Mouse (Mus musculus): ENCODE measurements at regions not wholly inside any gene's neighbourhood (a gene's known extent, or its start where the extent isn't known, plus 50 kb on each side); places are given as distances from the start of the nearest gene placed in this dataset.
A peak's percentile ranks its signal among the peaks of the same experiment; 100 is the strongest.

DNA sequence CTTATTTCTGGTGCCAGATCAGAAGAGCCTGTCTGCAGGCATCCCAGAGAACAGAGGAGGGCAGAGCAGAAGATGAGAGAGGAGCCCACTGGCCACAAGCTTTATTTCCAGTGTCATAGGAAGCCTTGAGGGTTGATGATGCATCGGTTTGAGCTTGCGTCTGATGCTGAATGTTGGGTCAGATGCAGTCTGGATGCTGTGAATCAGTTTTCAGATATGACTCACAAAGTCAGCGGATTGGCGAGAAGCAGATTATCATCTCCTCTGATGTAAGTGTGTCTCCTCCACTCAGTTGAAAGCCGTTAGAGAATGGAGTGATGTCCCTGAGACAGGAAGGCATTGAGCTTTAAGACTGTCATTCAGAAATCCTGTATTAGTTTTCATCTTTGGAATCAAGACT is 197.3 kb upstream of the Gm6793 start:
- no peak for DNase-seq (ENCODE audit: inconsistent ontology term)

DNA sequence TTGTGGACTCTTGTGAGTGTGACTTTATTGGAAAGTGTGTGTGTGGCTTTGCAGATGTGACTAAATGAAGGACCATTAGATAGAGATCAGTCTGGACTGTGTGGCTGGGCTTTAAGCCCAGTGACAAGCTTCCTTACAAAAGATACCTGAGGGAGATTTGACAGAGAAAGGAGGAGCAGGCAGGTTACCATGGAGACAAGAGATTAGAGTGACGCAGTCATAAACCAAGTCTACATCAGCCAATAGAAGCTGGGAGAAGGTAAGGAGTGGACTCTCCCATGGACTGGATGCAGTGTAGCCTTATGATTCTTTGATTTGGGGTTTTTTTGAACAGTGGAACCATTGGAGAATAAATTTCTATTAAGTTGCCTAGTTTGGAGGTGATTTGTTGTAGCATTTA is 181.6 kb upstream of the Gm6793 start:
- no peak for DNase-seq (ENCODE audit: inconsistent ontology term)

DNA sequence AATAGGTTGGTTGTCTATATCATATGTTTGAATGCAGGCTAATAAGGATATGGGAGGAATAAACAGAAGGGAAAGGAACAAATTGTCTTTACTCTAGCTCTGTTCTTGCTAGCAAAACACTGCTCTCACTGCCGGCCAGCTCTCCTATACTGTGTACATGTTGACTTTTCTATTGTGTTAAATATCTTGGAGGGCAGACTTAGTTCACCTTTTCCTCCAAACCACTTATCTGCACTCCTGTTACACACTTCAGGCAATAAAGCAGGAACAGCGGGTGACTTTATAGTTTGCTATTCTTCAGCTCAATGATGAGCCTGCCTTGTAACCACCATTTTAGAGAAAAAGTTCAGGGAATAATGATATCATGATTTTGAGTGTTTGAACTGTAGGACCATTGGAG is 181.0 kb upstream of the Gm6793 start:
- no peak for DNase-seq (ENCODE audit: inconsistent ontology term)

DNA sequence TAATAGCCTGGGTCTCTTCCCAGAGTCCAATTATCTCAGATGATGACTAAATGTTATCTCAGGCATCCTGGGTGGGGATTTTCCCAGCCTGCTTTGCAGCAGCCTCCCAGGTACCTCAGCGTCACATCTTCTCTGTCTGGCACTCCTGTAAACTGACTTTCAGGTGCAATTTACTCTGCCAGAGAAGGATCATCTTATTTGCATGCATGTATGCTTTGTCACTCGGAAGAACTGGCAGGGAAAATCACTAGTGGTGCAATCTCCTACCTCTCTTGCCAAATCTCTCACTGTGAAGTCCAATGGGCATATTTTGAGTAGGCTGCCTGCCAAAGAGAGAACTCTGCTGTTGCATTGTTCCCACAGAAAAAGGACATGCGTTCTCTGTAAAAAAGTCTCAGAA is 177.0 kb upstream of the Gm6793 start:
- peak; percentile 78 for DNase-seq (ENCODE audit: inconsistent ontology term)

DNA sequence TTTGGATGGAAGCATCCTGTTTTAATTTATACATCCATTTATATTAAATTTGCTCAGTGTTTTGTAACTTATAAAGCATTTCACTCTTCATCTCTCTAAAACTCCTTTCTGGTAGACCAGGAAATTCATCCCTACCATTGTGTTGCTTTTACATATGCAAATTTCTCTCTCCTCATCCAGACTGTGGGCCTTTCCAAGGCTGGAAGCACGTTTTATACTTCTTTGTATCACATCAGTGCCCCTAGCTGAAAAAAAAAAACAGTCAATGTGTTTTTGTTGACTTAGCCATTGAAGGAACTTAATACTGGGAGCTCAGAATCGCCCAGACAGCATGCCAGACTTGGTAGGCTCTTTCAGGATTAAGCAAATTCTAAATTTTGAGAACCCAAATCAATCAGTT is 174.9 kb upstream of the Gm6793 start:
- DNase-seq (ENCODE audit: inconsistent ontology term): no peak

DNA sequence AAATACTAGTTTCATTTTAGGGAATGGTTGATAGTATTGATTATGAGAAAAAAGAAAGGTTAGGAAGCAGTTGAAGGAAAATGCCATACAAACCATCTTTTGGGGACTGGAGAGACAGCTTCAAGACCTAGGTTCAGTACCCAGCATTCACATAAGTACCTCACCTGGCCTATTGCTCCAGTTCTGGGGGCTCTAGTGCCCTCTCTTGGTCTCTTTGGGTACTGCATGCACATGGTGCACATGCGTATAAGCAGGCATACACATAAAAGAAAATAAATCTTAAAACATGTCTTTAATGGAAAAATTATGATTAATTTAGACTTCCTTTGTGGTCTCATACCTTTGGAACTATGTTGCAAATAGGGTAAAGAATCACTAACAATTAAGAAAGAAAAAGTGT is 155.3 kb upstream of the Gm6793 start:
- DNase-seq (ENCODE audit: inconsistent ontology term): no peak

DNA sequence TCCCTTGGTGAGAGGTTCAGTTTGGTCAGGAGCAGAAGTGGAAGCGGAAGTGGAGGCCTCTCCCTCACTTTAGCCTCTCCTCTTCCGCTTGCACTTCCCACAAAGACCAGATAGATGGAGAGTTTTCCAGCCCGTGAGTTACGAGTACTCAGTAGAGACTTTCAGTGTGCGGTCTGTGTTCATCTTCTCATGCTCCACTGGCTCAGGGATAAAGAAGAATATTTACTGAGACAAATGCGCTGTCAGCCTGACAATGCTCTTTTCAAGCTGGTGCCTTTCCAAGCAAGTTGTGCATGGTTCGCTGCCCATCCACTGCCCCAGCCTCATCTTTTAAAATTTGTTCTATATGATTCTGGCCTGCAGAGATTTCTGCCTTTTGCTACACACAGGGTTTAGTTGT is 141.8 kb upstream of the Gm6793 start:
- peak; percentile 56 for DNase-seq (ENCODE audit: inconsistent ontology term)

DNA sequence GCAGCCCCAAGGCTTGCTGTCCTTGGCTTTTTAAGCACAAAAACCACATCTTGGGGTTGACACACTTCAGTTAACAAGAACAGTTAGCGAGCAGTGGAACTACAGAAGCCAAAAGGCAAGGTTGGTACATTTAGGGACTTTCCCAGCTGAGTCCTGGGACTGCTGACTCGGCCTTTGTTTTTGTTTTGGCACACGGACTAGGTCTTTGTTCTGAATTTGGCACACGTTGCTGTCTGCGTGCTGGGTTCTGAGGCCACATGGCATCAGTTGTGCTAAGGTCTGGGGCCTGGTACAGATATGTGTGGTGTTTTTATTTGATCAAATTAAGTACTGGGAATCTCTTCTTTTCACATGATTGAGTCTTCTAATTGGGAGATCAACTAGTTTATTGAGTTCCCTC is 124.1 kb upstream of the Gm6793 start:
- peak; percentile 90 for DNase-seq (ENCODE audit: inconsistent ontology term)

DNA sequence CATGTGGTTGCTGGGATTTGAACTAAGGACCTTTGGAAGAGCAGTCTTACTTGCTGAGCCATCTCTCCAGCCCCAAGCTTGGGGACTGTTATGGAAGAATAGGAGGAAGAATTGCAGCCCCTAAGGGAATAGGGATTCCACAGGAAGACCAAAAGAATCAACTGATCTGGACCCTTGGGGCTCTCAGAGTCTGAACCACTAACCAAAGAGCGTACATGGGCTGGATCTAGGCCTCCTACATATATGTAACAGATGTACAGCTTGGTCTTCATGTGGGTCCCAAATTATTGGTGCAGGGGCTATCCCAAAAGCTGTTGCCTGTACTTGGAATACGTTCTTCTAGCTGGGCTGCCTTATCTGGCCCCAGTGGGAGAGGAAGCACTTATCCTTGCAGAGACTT is 115.4 kb upstream of the Gm6793 start:
- no peak for DNase-seq (ENCODE audit: inconsistent ontology term)

DNA sequence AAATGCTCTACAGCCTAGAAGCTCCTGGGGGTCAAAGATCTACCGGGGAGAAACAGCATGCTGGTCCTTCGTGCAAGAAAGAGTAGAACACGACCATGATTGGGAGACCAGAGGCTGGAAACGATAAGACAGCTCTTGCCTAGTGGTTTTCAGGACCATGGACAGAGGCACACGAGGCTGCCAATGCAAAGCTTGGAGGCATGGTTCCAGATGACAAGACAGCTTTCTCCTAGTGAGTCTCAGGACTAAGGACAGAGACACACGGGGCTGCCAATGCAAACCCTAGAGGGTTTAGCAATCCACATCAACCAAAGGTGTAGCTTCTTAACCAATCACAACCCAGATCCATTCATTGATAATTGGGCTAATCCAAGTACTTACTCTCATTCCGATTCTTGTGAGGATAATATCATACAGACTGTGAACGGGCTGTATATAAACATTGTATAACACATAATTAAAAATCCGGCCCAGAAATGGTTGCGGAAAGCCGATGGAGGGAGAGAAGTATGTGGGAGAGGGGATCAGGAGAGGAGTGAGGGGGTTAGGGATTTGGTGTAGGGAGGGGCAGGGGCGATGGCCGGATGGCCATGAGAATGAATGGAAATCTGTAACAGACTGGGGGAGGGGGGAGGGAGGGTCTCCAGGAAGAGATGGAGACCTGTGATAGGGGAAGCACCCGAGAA is 114.1 kb upstream of the Gm6793 start:
- DNase-seq (ENCODE audit: inconsistent ontology term): peak; percentile 82

DNA sequence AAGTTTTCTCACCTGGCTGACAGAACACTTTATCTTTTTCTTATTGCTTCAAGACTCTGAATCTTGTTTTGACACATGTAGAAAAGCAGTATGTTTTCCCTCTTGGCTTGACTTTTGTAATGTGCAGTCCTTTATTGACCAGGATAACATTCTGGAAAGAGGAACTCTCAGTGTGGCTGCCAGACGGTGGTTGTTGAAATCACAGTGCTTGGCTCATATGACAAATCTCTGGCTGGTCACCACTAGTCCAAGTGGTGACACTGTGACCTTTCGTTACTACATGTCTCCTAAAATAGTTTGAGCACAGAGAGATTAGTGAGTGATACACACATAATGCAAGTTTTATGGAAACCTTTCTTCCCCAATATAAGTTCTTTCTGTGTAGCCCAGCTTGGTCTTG is 97.1 kb upstream of the Gm6793 start:
- no peak for DNase-seq (ENCODE audit: inconsistent ontology term)

DNA sequence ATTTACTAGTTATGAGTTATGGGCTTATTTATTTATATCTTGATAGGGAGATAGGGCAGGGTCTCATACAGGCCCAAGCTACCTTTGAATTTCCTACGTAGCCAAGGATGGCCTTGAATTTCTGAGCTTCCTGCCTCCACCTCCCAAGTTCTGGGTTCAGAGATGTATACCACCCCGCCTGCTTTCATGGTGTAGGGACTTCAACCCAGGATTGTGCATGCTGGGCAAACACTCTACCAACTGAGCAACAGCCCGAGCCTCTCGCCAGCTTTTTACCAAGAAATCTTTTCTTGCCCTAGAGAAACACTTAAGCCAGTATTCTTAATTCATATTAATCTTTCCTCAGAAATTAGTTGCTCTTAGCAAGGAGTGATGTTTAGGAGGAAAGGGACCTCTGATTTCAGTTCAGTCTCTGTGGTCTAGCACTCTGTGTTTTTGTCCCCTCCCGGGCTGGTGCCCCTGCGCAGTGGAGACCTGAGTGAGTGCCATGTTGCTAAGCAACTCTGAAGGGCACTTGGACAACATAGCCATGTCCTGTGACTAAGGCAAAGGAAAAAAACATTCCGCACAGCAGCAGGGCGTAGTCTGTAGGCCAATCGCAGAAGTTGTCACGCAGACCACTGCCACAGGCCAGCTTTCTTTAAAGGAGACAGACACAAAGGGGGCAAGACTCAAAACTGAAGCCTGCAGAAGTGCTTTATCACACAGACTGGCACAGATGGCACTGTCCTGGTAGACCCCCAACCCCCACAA is 83.2 kb upstream of the Gm6793 start:
- DNase-seq (ENCODE audit: inconsistent ontology term): peak; percentile 44

DNA sequence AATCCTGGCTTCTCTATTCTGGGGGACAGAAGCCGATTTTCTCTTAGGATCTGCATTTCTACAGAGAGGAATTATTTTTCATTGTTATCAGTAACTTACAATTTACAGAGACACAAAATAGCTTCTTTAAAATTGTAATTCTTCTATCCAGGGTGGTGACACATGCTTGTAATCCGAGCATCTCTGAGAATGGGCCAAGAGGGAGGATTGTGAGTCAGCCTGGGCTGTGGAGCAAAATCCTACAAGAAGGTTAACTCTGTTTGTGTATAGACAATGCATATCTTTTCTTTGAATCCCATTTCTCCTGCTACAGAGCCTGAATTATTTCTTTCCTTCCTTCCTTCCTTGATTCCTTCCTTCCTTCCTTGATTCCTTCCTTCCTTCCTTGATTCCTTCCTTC is 80.0 kb upstream of the Gm6793 start:
- DNase-seq (ENCODE audit: inconsistent ontology term): no peak

DNA sequence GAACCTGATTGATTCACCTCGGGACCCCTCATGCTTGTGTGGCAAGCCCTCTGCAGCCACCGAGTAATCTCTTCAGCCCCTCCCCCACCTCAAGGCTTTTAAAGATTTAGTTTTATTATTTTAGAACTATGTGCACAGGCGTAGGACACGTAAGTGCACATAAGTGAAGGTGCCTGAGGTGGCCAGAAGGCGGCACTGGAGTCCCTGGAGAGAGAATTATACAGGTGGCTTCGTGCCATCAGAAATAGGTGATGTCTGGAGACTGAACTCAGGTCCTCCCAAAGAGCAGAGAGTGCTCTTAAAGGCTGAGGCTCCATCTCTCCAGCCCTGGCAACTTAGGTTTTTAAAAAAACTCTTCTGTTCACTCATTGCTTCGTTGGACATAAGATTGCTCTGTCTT is 78.7 kb upstream of the Gm6793 start:
- DNase-seq (ENCODE audit: inconsistent ontology term): no peak

DNA sequence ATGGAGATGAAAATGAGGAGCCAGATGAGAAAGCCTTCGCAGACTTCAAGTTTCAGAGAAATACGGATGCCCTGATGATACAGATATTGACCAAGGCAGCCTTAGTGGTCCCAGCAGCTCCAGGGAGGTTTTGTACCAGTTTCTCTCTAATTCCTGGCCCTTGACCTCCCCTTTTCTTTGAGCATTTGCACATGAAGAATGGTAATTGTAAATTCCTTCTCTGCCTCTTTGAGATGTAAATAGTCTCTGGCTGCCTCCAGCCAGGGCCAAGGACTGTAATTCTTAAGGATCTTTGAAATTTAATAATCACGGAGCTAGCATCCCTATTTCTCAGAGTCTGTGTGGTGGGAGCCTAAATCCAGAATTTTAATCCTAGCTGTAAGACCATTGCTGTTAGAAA is 78.0 kb upstream of the Gm6793 start:
- no peak for DNase-seq (ENCODE audit: inconsistent ontology term)

DNA sequence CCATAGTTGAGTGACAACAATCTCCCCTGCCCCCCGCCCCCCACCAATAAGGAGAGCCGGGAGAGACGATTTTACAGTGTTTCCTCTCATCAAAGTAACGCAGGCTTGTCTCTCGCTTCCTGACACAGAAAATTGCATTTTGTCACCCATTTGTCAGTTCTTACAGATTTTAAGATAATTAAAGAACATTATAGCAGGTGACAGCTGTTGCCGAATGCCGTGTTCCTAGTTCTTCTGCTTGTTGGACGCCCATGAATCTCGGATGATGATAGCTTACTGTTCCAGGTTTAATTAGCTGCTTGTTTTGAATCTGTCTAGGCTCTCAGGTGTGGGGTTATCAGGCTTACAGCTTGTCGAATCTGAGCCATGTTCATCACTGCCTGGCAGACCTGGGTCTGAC is 63.8 kb upstream of the Gm6793 start:
- no peak for DNase-seq (ENCODE audit: inconsistent ontology term)

DNA sequence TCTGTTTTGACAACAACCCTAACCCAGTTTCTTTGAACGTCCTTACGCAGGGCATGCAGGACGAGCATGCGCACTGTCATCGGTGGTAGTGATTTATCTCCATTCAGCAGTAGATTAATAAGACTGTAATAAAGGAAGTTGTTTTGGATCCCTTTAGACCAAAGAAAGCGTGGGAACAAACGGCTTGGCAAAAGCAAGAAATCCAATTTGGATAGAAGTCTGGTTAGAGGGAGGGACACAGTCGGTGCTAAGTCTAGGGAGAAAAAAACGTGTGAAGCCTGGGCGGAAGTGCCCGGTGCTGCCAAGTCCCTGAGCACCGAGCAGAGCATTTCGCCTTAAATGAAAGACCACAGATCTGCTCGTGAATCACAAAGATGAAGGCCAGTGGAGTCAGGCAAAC is 57.4 kb upstream of the Gm6793 start:
- no peak for DNase-seq (ENCODE audit: inconsistent ontology term)

DNA sequence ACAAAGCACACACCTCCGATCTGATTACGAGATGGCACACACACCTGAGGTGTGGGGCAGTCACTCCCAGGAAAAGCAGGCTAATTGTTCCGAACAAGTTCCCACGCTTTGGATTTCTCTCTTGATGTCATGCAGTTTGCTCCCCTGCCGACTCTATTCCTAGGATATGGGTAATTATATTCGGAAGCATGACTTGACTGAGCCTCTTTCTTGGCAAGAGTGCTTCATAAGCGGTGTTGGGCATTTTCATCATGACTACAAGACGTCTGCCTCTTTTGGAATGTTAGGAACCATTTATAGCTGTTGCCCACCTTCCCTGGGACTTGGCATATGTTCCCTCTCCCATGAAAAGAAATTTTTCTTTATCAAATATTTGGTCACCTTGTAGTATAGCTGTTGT is 55.4 kb upstream of the Gm6793 start:
- DNase-seq (ENCODE audit: inconsistent ontology term): no peak

Data from Muller cell, postnatal 12 days (primary cell).